Mouse (Mus musculus) kidney, adult 9 months (tissue): ENCODE data around the gene Gm5901.
A peak's percentile ranks its signal among the peaks of the same experiment; 100 is the strongest.

Source experiments
- DNase-seq: peaks from one replicate; pipeline ENCODE4 v3.0.0; 2022

Gene Gm5901

GRCm38 (mm10) chr7:105406322-105406721 lies 31.5 kb downstream of the Gm5901 start:
- DNase-seq = no peak

- peak; percentile 81 for DNase-seq
These were observed 37.2 kb downstream of the Gm5901 start for GRCm38 (mm10) chr7:105411874-105412632.

GRCm38 (mm10) chr7:105414385-105414784 lies 39.5 kb downstream of the Gm5901 start:
- DNase-seq = no peak

DNA sequence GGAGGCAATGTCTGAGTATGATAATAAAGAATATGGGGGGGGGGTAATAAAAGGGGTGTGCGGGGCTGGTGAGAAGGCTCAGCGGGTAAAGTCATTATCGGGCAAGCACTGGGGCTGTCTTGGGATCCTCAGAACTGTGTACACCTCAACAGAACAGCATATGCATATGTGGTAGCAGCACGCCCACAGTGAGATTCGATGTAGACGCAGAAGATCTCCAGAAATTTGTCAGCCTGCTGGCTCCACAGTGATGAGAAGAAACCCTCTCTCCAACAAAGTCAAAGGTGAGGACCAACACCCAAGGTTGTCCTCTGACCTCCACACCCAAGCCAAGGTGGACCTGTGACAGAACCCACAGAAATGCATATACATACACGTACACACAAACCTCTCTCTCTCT lies 41.7 kb downstream of the Gm5901 start:
- DNase-seq = no peak

- DNase-seq = no peak
These were observed 43.3 kb downstream of the Gm5901 start for GRCm38 (mm10) chr7:105418106-105418505.

DNA sequence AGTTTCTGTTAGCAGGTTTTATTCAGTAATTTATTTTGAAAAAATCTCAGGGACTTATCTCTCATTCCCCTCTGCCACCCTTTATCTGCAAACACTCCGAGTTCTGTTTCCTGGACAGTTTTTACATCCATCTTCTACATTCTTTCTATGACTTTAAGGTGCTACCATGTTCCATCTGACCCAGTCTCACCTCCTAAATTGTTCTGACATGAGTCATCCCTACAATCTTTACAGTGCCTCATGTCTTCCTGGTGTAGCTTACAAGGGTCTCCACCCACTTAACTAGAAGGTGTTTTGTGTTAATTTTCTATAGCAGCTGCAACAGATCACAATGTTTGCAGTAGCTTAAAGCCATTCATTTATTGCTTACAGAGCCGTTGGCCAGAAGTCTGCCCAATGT lies 46.1 kb downstream of the Gm5901 start:
- no peak for DNase-seq

DNA sequence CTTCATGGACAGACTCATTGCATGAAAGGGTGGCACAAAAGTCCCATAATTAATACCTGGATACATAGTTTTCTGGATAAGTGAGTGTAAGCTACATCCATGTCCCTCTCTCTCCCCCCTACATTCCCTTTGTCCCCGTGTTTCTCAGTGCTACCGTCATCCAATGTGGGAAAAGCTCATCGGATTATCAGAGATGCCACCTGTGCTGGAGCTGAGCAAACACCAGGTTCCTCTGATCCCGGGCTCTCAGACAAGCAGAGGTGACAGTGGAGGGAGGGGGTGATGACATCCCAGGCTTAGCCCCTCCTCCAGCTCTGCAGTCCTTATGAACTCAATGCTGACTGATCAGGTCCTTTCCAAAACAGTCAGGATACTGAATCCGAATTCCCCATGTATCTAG lies 49.5 kb downstream of the Gm5901 start:
- DNase-seq = no peak

GRCm38 (mm10) chr7:105425424-105426043 lies 50.7 kb downstream of the Gm5901 start, which contains the start of gene Cckbr:
Gene Cckbr, plus strand, starts transcription at chr7:105425731.
- no peak for DNase-seq

- no peak for DNase-seq
These were observed 51.2 kb downstream of the Gm5901 start for GRCm38 (mm10) chr7:105426051-105426450.
